In the genomic region with DNA sequence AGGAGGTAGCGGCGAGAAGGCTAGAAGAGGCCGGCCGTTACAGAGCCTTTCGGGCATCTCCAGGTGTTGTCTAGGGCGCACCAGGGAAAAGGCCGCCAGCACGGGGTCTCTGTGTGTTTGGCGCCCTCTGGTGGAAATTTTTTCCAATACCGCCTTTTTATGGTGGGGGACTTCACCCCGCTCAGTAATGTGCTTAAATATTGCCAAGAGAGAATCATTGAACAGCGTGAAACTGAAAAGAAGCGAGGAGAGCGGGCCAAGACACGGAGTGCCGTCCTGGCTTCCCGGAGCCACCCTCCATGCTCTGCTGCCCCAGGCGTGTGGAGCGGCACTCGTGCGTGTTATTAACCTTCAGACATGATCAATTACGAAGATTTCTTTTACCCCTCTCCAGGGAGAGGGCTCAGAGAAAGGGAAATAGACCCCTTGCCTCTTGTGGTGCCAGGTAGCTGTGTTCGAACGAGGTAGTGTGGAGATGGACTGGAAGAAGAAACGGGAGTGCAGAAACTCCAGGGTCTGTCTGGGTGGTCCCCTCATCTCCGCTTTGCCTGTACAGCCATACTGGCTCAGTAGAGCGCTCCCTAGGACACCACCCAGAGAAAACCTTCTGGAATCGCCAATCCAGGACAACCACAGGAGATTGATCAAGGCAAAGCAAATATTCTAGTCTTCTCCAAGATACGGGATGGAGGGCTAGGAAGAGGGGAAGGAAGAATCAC, we compare ENCODE assay signal across 9 mouse cellular contexts. TPM values are rescaled to one million over a fixed set of nuclear protein-coding genes. Genes with fewer than 3 reads are reported as not detected.
A peak's percentile ranks its signal among the peaks of the same experiment; 100 is the strongest.
DNase-seq lines count a peak whose midpoint lies in the region; ATAC-seq lines count a peak whose summit lies in the region.
"Had no signal": no experiment of that assay in that cellular context is flagged by ENCODE, and none has a peak within 500 bp of the region (broad histone marks: within the 10 kb centered on the region; RNA-seq: fewer than 3 reads in every experiment).

No protein-coding gene starts in this region.

- ATAC-seq in granulocyte monocyte progenitor cell, adult 5-6 weeks (replicated peaks; ENCODE audit: poor library complexity, severe bottlenecking): peak; percentile 42; the same call in 1 of the 2 replicates
- no peak for ATAC-seq in kidney, embryonic 15.5 days (replicated peaks; ENCODE audit: low FRiP score)
- ATAC-seq in lung, embryonic 16.5 days (ENCODE audit: low read depth): no peak

- peaks cover 91% of the 10 kb centered on the region for H3K27me3 ChIP-seq in kidney, embryonic 15.5 days
- peaks cover 75% of the 10 kb centered on the region for H3K27me3 ChIP-seq in lung, embryonic 16.5 days (ENCODE audit: control insufficient read depth, insufficient read depth, low read depth, low read length)

- H3K27ac ChIP-seq in kidney, embryonic 15.5 days: no peak overlapping the region
- H3K27ac ChIP-seq in lung, embryonic 16.5 days (ENCODE audit: low read length): no peak overlapping the region

- DNase-seq in urinary bladder, postnatal 25 days (ENCODE audit: low spot score): peak; percentile 30
- no peak for DNase-seq in urinary bladder, adult 2 months (ENCODE audit: low spot score)
- peak; percentile 80 for DNase-seq in brain, adult 2 months (ENCODE audit: low read depth, low spot score)
- peak; percentile 82 for DNase-seq in right cerebral cortex, postnatal 10 days (ENCODE audit: low spot score in 2 of 2)
- no peak for DNase-seq in urinary bladder, postnatal 10 days (ENCODE audit: low spot score)

- WGBS in kidney, embryonic 15.5 days: under 1% methylated on average over 29 of the region's 29 CpGs
- 2% methylated on average over 29 of the region's 29 CpGs for WGBS in lung, embryonic 16.5 days

- H3K9me3 ChIP-seq in kidney, embryonic 15.5 days (replicated peaks): no peaks in the 10 kb centered on the region
- no peaks in the 10 kb centered on the region for H3K9me3 ChIP-seq in lung, embryonic 16.5 days (ENCODE audit: control insufficient read depth, low read length)

- H3K9ac ChIP-seq in kidney, embryonic 15.5 days: no peak overlapping the region
- no peak overlapping the region for H3K9ac ChIP-seq in lung, embryonic 16.5 days (ENCODE audit: low read length)

- H3K4me3 ChIP-seq in kidney, embryonic 15.5 days (replicated peaks): peak overlapping the region; percentile 40; the same call in 1 of the 2 replicates
- H3K4me3 ChIP-seq in lung, embryonic 16.5 days (ENCODE audit: low read length): no peak overlapping the region

- H3K36me3 ChIP-seq in kidney, embryonic 15.5 days: no peaks in the 10 kb centered on the region
- no peaks in the 10 kb centered on the region for H3K36me3 ChIP-seq in lung, embryonic 16.5 days (ENCODE audit: control insufficient read depth, insufficient read depth, low read length)

- H3K4me2 ChIP-seq in kidney, embryonic 15.5 days: peak overlapping the region; percentile 64
- 0 out of 2 replicates have a peak overlapping the region, but pooled peaks have one; percentile 14 for H3K4me2 ChIP-seq in lung, embryonic 16.5 days (ENCODE audit: low read depth, low read length)

- H3K4me1 ChIP-seq in kidney, embryonic 15.5 days: peaks cover 60% of the 10 kb centered on the region
- H3K4me1 ChIP-seq in lung, embryonic 16.5 days (replicated peaks; ENCODE audit: control insufficient read depth, insufficient read depth, low read length): peaks cover 19% of the 10 kb centered on the region

RNA-seq across cellular contexts. Expression of a gene that starts 8.4 kb away (rescaled TPM):
- polyA plus RNA-seq in urinary bladder, adult 2 months (2012; rRNA removed): 0.12 TPM in 1 of 2 replicates, not detected in the other
- total RNA-seq in granulocyte monocyte progenitor cell, adult 5-6 weeks (2014; fragmentation: Nextera tagmentation): not detected in 2 replicates
- not detected in 2 replicates for total RNA-seq in granulocyte monocyte progenitor cell, adult 5-6 weeks (2017)
- 0.23 and 0.36 TPM in 2 replicates for polyA plus RNA-seq in kidney, embryonic 15.5 days (2015; fragmentation: Nextera tagmentation; extraction: Ambion mirVana)
- polyA plus RNA-seq in lung, embryonic 16.5 days (2015; fragmentation: Nextera tagmentation; extraction: Ambion mirVana): 0.46 and 0.63 TPM in 2 replicates

RNA-seq across cellular contexts. Expression of a gene that starts 52.6 kb away (rescaled TPM):
- 0.78 and 1.3 TPM in 2 replicates for polyA plus RNA-seq in urinary bladder, adult 2 months (2012; rRNA removed)
- total RNA-seq in granulocyte monocyte progenitor cell, adult 5-6 weeks (2014; fragmentation: Nextera tagmentation): not detected in 2 replicates
- total RNA-seq in granulocyte monocyte progenitor cell, adult 5-6 weeks (2017): not detected in 2 replicates
- 1.9 and 2.3 TPM in 2 replicates for polyA plus RNA-seq in kidney, embryonic 15.5 days (2015; fragmentation: Nextera tagmentation; extraction: Ambion mirVana)
- 10.0 and 11.9 TPM in 2 replicates for polyA plus RNA-seq in lung, embryonic 16.5 days (2015; fragmentation: Nextera tagmentation; extraction: Ambion mirVana)
- total RNA-seq: gastrocnemius, postnatal 4 days had no signal

Comparison
In these comparisons a context has a peak if more than half of its experiments do, and no peak if none do; other contexts are left out.
1. DNase-seq: peak in urinary bladder, postnatal 25 days (single experiment), brain, adult 2 months (single experiment) and right cerebral cortex, postnatal 10 days (2 of 2); none in urinary bladder, adult 2 months (single experiment) and urinary bladder, postnatal 10 days (single experiment).